Mouse (Mus musculus): ENCODE measurements around the gene Homer2. TPM values are rescaled to one million over a fixed set of nuclear protein-coding genes. Genes with fewer than 3 reads are reported as not detected.

The Homer2 gene
- 10.3 and 11.7 TPM in 2 replicates for polyA plus RNA-seq (2015; fragmentation: Nextera tagmentation; extraction: Ambion mirVana)

DNA sequence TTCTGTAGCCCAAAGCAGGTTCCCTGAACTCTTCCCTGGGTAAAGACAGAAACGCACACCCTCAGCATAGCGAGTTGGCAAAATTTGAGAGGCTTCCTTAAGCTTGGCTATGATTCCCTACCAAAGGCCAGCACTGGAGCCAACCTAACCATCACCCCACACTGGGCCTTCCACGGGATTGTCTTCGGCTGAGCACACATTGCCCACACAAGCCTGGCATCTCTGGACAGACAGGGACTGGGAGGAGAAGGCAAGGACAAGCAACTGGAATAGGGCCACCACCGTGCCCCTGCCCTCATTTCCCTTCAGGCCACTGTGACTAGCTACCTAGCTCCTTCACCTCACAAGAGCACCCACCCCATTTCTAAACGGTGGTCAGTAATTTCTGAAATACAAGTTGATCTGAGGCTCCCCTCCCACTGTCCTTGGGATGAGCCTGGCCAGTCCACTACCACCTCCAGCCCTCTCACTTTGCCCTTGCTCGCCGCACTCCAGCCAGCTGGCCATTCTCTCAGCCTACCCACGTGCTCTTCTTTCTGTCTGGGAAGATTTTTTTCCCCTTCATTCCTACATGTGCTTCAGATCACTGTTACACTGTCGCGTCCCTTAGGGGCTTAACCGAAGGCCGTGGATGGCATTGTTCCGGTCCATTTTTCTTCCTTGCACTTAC, at the start of gene Homer2:
Gene Homer2, minus strand, starts transcription at position 57 of the 670 bp plus-strand sequence.
- no peaks in the 10 kb centered on the region for H3K36me3 ChIP-seq (ENCODE audit: insufficient read depth, low read length)
- 71% methylated on average over 14 of the region's 14 CpGs for WGBS
- H3K4me3 ChIP-seq (ENCODE audit: low read length) = peak within 1 kb of the TSS; percentile 54
- H3K4me2 ChIP-seq (replicated peaks; ENCODE audit: low read depth, low read length) = peak within 1 kb of the TSS; percentile 94
- peak within 1 kb of the TSS; percentile 73 for H3K9ac ChIP-seq (replicated peaks; ENCODE audit: low read length)
- H3K4me1 ChIP-seq (ENCODE audit: insufficient read depth, low read length) = peaks cover 9% of the 10 kb centered on the region; the same call in 1 of the 2 replicates
- peaks cover 5% of the 10 kb centered on the region; the same call in 1 of the 2 replicates for H3K9me3 ChIP-seq (ENCODE audit: low read length)
- ATAC-seq (ENCODE audit: low FRiP score, low TSS enrichment) = no peak; the same call in 1 of the 2 replicates
- H3K27ac ChIP-seq (ENCODE audit: low read length) = no peak within 1 kb of the TSS
- peaks cover 32% of the 10 kb centered on the region for H3K27me3 ChIP-seq (ENCODE audit: insufficient read depth, low read length)

DNA sequence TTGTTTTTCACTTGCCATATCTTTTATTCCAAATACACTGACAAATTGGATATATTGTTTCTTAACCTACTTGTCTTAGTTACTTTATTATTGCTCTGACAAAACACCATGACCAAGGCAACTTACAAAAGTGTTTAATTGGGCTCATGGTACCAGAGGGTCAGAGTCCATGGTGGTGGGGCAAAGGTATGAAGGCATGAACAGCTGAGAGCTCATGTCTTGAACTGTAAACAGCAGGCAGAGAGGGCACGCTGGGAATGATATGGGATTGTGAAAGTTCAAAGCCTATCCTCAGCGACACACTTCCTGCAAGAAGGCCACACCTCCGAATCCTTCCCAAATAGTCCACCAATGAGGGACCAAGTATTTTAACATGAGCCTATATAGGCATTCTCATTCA, 40.6 kb upstream of the Homer2 start:
- Histone ChIP-seq H3K4me1 (ENCODE audit: insufficient read depth, low read length) (no peaks in the 10 kb centered on the region), H3K27me3 (ENCODE audit: insufficient read depth, low read length) (no peaks in the 10 kb centered on the region), H3K36me3 (ENCODE audit: insufficient read depth, low read length) (no peaks in the 10 kb centered on the region), H3K27ac (ENCODE audit: low read length) (no peak overlapping the region), H3K4me3 (ENCODE audit: low read length) (no peak overlapping the region), H3K9ac (replicated peaks; ENCODE audit: low read length) (no peak overlapping the region), H3K9me3 (ENCODE audit: low read length) (no peaks in the 10 kb centered on the region), H3K4me2 (replicated peaks; ENCODE audit: low read depth, low read length) (no peak overlapping the region)
- 78% methylated on average over 3 of the region's 3 CpGs for WGBS
- ATAC-seq (ENCODE audit: low FRiP score, low TSS enrichment) = no peak

DNA sequence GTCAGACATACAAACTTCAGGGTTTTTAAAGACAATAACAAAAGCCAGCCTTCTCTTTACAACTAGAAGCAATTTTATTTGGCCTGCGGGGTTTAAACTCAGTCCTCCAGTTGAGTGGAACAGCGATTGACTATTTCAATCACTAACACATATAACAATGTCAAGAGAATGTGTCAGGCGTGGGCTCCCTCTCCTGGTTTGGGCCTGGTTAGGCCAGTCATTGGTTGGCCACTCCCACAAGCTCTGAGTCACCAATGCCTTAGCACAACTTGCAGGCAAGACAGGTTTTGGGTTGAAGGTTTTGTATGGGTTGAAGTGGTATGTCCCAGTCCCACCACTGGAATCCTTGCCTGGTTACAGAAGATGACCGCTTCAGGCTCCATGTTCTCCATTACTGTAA, 36.8 kb upstream of the Homer2 start:
- Histone ChIP-seq H3K4me2 (replicated peaks; ENCODE audit: low read depth, low read length) (no peak overlapping the region), H3K36me3 (ENCODE audit: insufficient read depth, low read length) (no peaks in the 10 kb centered on the region), H3K27me3 (ENCODE audit: insufficient read depth, low read length) (no peaks in the 10 kb centered on the region), H3K9ac (replicated peaks; ENCODE audit: low read length) (no peak overlapping the region), H3K9me3 (ENCODE audit: low read length) (no peaks in the 10 kb centered on the region), H3K4me3 (ENCODE audit: low read length) (no peak overlapping the region), H3K4me1 (ENCODE audit: insufficient read depth, low read length) (no peaks in the 10 kb centered on the region), H3K27ac (ENCODE audit: low read length) (no peak overlapping the region)
- 68% methylated on average over 4 of the region's 4 CpGs for WGBS
- ATAC-seq (ENCODE audit: low FRiP score, low TSS enrichment) = no peak

DNA sequence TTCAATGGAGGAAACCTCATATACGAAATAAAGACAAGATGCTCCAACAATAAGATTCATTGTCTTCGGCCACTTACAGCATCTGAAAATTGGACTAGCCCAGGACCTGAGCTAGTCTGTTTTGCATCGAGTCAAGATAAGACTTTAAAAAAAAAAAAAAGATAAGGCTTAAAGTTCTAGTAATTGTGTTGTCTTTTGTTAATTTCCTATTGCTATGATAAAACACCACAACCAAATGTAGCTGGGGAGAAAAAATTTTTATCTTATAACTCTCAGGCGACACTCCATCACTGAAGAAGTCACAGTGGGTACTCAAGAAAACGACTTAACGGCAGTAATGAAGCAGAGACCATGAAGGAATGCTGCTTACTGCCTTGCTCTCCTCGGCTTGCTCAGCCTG, 32.7 kb upstream of the Homer2 start:
- Histone ChIP-seq H3K9me3 (ENCODE audit: low read length) (no peaks in the 10 kb centered on the region), H3K4me3 (ENCODE audit: low read length) (no peak overlapping the region), H3K27me3 (ENCODE audit: insufficient read depth, low read length) (no peaks in the 10 kb centered on the region), H3K4me2 (replicated peaks; ENCODE audit: low read depth, low read length) (no peak overlapping the region), H3K9ac (replicated peaks; ENCODE audit: low read length) (no peak overlapping the region), H3K27ac (ENCODE audit: low read length) (no peak overlapping the region), H3K36me3 (ENCODE audit: insufficient read depth, low read length) (no peaks in the 10 kb centered on the region), H3K4me1 (ENCODE audit: insufficient read depth, low read length) (no peaks in the 10 kb centered on the region; the same call in 1 of the 2 replicates)
- WGBS = 89% methylated on average over 7 of the region's 7 CpGs
- no peak for ATAC-seq (ENCODE audit: low FRiP score, low TSS enrichment)

DNA sequence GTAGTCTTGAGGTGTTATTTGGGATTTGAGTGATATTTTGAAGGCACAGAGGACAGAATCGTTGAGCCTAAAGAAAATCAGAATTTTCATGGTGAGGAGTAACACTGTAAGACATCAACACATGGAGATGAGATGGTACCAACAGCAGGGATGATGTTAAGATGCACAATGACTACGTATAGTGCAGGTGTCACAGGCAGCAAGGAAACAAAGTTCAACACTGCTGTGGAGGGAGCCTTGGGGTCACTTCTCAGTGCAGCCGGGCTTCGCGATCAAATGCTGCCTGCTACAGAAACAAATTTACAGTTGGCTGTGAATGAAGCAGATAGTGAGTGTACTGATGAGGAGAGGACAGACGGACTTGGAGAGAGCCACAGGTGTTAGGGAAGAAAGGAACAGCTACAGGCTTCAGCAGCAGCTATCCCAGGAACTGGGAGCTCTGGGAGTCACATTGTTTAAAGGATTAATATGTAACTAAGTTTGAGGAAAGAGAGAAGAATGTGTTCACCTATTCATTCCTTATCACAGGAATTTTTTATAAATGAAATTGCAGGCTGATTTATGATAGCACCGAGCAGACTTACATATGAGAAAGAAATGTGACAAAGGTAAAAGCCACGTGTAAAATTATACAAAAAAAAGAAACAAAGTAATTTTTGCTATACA, 31.5 kb upstream of the Homer2 start:
- Histone ChIP-seq H3K4me3 (ENCODE audit: low read length) (no peak overlapping the region), H3K27ac (ENCODE audit: low read length) (no peak overlapping the region), H3K4me2 (replicated peaks; ENCODE audit: low read depth, low read length) (no peak overlapping the region), H3K36me3 (ENCODE audit: insufficient read depth, low read length) (no peaks in the 10 kb centered on the region), H3K4me1 (ENCODE audit: insufficient read depth, low read length) (no peaks in the 10 kb centered on the region; the same call in 1 of the 2 replicates), H3K9me3 (ENCODE audit: low read length) (no peaks in the 10 kb centered on the region), H3K27me3 (ENCODE audit: insufficient read depth, low read length) (no peaks in the 10 kb centered on the region), H3K9ac (replicated peaks; ENCODE audit: low read length) (no peak overlapping the region)
- no peak for ATAC-seq (ENCODE audit: low FRiP score, low TSS enrichment)
- WGBS = 66% methylated on average over 8 of the region's 8 CpGs

DNA sequence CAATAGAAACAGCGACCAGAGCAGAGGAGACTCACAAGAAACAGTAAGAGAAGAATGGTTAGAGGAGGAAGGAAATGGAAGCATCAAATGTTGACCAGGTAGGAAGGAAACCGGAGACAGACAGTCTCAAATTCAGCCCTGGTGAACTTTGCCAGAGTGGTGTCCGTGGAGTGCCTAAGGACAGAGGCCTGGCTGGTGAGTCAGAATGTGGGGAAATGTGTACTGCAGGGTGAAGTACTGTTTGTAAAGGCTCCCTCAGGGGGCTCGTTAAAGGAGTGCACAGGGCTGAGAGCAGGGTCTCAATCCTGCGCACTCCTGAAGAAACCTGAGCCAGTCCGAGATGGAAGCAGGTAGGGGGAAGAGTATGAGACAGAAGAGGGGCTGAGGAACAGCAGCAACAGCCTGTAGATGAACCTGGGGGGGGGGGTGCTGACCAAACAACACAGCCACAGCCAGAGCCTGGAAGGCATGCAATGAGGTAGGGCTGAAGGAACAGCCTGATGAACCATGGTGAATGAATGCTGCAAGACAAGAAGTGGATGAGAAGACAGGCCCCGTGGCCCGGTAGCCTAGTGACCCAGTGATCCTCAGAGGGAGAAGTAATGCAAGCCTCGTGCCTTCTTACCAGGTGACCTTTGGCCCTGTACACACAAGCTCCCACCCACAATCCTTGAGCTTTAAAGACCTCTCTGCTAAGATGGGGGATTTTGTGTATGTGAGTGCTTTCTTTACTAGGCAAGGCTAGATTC, 28.1 kb upstream of the Homer2 start:
- WGBS = 48% methylated on average over 9 of the region's 9 CpGs
- no peak for ATAC-seq (ENCODE audit: low FRiP score, low TSS enrichment)

DNA sequence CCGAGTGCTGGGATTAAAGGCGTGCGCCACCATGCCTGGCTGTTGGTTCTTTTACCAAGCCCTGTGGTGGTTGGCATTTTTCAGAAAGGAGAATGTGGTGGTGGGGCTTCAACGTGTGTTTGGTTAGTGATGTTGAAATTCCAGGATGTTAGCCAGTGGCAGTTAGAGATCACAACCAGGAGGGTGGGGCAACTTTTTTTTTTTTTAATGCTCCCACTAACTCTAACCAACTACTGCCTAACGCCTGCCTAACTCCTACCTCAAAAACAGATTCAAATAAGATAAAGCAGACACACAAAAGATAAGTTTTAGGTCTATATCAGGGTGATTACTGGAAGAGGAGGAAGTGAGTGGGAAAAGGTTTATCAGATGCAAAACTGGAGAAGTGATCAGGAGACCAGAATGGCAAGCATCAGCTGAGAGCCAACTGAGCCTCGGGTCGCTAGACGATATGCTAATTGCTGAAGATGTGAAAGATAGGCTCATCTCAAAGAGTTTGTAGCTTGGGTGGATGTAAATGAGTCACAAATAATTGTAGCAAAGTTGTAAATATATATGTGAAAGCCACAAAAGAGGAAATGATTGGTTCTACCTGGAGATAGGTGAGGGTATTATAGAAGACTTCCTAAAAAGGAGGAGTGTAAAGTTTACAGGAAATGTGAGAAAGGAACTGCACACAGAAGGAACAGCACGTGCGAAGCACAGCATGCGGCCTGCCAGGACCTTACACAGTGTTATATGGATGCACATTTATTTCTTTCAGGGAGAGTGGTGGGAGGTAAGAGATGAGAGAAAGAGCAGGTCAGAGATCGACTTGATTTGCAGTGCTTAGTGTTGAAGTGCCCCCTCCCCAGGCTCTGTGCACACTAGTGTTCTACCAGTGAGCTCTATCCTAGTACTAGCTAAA, 25.1 kb upstream of the Homer2 start:
- Histone ChIP-seq H3K9me3 (ENCODE audit: low read length) (no peaks in the 10 kb centered on the region), H3K9ac (replicated peaks; ENCODE audit: low read length) (no peak overlapping the region), H3K27me3 (ENCODE audit: insufficient read depth, low read length) (no peaks in the 10 kb centered on the region), H3K4me2 (replicated peaks; ENCODE audit: low read depth, low read length) (no peak overlapping the region), H3K27ac (ENCODE audit: low read length) (no peak overlapping the region), H3K4me3 (ENCODE audit: low read length) (no peak overlapping the region), H3K4me1 (ENCODE audit: insufficient read depth, low read length) (no peaks in the 10 kb centered on the region), H3K36me3 (ENCODE audit: insufficient read depth, low read length) (no peaks in the 10 kb centered on the region)
- 82% methylated on average over 12 of the region's 12 CpGs for WGBS
- ATAC-seq (ENCODE audit: low FRiP score, low TSS enrichment) = no peak

More for the DNA sequence above, 28.1 kb upstream of the Homer2 start:
- no peaks in the 10 kb centered on the region; the same call in 1 of the 2 replicates for H3K4me1 ChIP-seq (ENCODE audit: insufficient read depth, low read length)
- H3K9ac ChIP-seq (replicated peaks; ENCODE audit: low read length) = no peak overlapping the region
- H3K27me3 ChIP-seq (ENCODE audit: insufficient read depth, low read length) = no peaks in the 10 kb centered on the region
- H3K9me3 ChIP-seq (ENCODE audit: low read length) = no peaks in the 10 kb centered on the region
- no peak overlapping the region for H3K4me2 ChIP-seq (replicated peaks; ENCODE audit: low read depth, low read length)
- no peak overlapping the region for H3K4me3 ChIP-seq (ENCODE audit: low read length)
- H3K27ac ChIP-seq (ENCODE audit: low read length) = no peak overlapping the region
- no peaks in the 10 kb centered on the region for H3K36me3 ChIP-seq (ENCODE audit: insufficient read depth, low read length)

DNA sequence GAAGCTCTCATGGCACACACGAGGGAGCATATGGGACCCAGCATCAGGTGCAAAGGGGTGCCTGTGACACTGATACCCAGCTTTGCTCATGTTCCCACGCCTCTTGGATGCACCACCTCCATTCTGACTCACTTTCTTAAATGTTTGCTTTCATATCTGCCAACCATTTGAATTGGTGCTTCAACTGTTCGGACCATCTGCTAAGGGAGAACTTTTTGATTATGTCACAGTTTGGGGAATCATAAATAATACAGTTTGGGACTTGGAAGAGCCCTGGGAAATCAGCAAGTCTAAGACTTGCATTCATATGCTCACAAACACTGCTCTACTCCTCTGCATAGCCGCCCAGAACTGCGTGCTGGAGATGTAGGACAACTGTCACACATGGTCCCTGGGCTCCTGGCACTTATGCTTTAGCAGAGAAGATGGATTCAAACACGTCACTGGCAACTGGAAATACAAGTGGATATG, 23.9 kb upstream of the Homer2 start:
- WGBS = 82% methylated on average over 6 of the region's 6 CpGs
- H3K27me3 ChIP-seq (ENCODE audit: insufficient read depth, low read length) = no peaks in the 10 kb centered on the region

DNA sequence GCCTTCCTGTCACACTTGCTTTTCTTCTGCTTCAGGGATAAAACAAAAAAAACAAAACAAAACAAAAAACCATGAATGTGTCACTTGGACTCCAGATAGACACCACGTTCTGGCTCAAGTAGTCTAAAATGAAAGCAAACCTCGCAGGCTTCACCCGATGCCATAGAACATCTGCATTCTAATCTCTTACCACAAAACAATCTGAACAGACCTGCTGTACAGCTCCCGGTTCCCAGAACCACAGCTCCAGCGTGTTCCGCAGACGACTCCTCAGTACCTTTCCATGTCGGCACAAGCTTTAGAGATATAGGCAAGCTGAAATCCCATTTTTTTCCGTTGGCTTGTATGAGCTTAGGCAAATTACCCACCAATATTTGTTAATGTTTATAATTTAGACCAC, 22.5 kb upstream of the Homer2 start:
- no peaks in the 10 kb centered on the region for H3K27me3 ChIP-seq (ENCODE audit: insufficient read depth, low read length)
- no peaks in the 10 kb centered on the region for H3K36me3 ChIP-seq (ENCODE audit: insufficient read depth, low read length)
- WGBS = 84% methylated on average over 9 of the region's 9 CpGs
- H3K4me2 ChIP-seq (replicated peaks; ENCODE audit: low read depth, low read length) = no peak overlapping the region
- H3K4me1 ChIP-seq (ENCODE audit: insufficient read depth, low read length) = 0 out of 2 replicates have a peak, but pooled peaks cover 4% of the 10 kb centered on the region
- no peak for ATAC-seq (ENCODE audit: low FRiP score, low TSS enrichment)
- H3K9me3 ChIP-seq (ENCODE audit: low read length) = no peaks in the 10 kb centered on the region
- no peak overlapping the region for H3K27ac ChIP-seq (ENCODE audit: low read length)
- no peak overlapping the region for H3K4me3 ChIP-seq (ENCODE audit: low read length)
- no peak overlapping the region for H3K9ac ChIP-seq (replicated peaks; ENCODE audit: low read length)

More for the DNA sequence above, 23.9 kb upstream of the Homer2 start:
- 0 out of 2 replicates have a peak, but pooled peaks cover 4% of the 10 kb centered on the region for H3K4me1 ChIP-seq (ENCODE audit: insufficient read depth, low read length)
- H3K4me2 ChIP-seq (replicated peaks; ENCODE audit: low read depth, low read length) = no peak overlapping the region
- H3K4me3 ChIP-seq (ENCODE audit: low read length) = no peak overlapping the region
- ATAC-seq (ENCODE audit: low FRiP score, low TSS enrichment) = no peak
- no peaks in the 10 kb centered on the region for H3K9me3 ChIP-seq (ENCODE audit: low read length)
- no peak overlapping the region for H3K9ac ChIP-seq (replicated peaks; ENCODE audit: low read length)
- H3K27ac ChIP-seq (ENCODE audit: low read length) = no peak overlapping the region
- no peaks in the 10 kb centered on the region for H3K36me3 ChIP-seq (ENCODE audit: insufficient read depth, low read length)

All from kidney, embryonic 16.5 days (tissue).